Comparison of ENCODE assay signal across 25 mouse cellular contexts in genomic region chr4:138151226-138151625, GRCm38 (mm10).
DNase-seq lines count a peak whose midpoint lies in the region; ATAC-seq and TF ChIP-seq lines count a peak whose summit lies in the region.
"Had no signal": no experiment of that assay in that cellular context is flagged by ENCODE, and none has a peak within 500 bp of the region (broad histone marks: within the 10 kb centered on the region; RNA-seq: fewer than 3 reads in every experiment).

No protein-coding gene starts in this region.

- H3K27ac ChIP-seq in intestine, postnatal 0 days (ENCODE audit: low read depth, low read length), result 0 out of 2 replicates have a peak overlapping the region, but pooled peaks have one; percentile 7
- H3K27ac ChIP-seq in intestine, embryonic 15.5 days, result no peak overlapping the region
- H3K27ac ChIP-seq in kidney, embryonic 14.5 days (ENCODE audit: low read depth, low read length), result no peak overlapping the region
- no peak overlapping the region for H3K27ac ChIP-seq in kidney, embryonic 15.5 days
- H3K27ac ChIP-seq: embryonic facial prominence, embryonic 10.5 days; embryonic facial prominence, embryonic 12.5 days; forebrain, embryonic 13.5 days had no signal

- no peak overlapping the region for H3K9ac ChIP-seq in intestine, postnatal 0 days (ENCODE audit: low read depth, low read length)
- no peak overlapping the region for H3K9ac ChIP-seq in intestine, embryonic 15.5 days
- H3K9ac ChIP-seq in kidney, embryonic 14.5 days (ENCODE audit: low read depth, low read length), result no peak overlapping the region
- no peak overlapping the region for H3K9ac ChIP-seq in kidney, embryonic 15.5 days
- H3K9ac ChIP-seq: embryonic facial prominence, embryonic 12.5 days; forebrain, embryonic 13.5 days had no signal

- DNase-seq in kidney, adult 18-20 months, result peak; percentile 18
- DNase-seq in kidney, adult 9 months, result peak; percentile 57
- DNase-seq in kidney, postnatal 4 days, result no peak
- peak; percentile 27 to 64 for DNase-seq in kidney, postnatal 36 days
- DNase-seq: adrenal gland, adult 8-10 months; adrenal gland, postnatal 14 days; adrenal gland, postnatal 36 days; B cell, adult 2 months; cerebellum, adult 11-12 months; cerebellum, adult 2 months; cerebellum, adult 9-10 months; cerebellum, postnatal 10 days; cerebellum, postnatal 25 days had no signal

- H3K4me1 ChIP-seq in intestine, postnatal 0 days (replicated peaks; ENCODE audit: control insufficient read depth, insufficient read depth, low read length), result no peaks in the 10 kb centered on the region
- H3K4me1 ChIP-seq in intestine, embryonic 15.5 days (replicated peaks), result no peaks in the 10 kb centered on the region
- no peaks in the 10 kb centered on the region for H3K4me1 ChIP-seq in kidney, embryonic 14.5 days (ENCODE audit: control insufficient read depth, insufficient read depth, low read length)
- H3K4me1 ChIP-seq in kidney, embryonic 15.5 days, result no peaks in the 10 kb centered on the region
- H3K4me1 ChIP-seq: embryonic facial prominence, embryonic 10.5 days; embryonic facial prominence, embryonic 12.5 days; forebrain, embryonic 13.5 days had no signal

- no peak overlapping the region for H3K4me3 ChIP-seq in intestine, postnatal 0 days (ENCODE audit: low read depth, low read length)
- no peak overlapping the region for H3K4me3 ChIP-seq in intestine, embryonic 15.5 days (replicated peaks)
- no peak overlapping the region for H3K4me3 ChIP-seq in kidney, embryonic 14.5 days (ENCODE audit: low read length)
- no peak overlapping the region for H3K4me3 ChIP-seq in kidney, embryonic 15.5 days (replicated peaks)
- H3K4me3 ChIP-seq: embryonic facial prominence, embryonic 10.5 days; embryonic facial prominence, embryonic 12.5 days; forebrain, embryonic 13.5 days had no signal

- WGBS in intestine, postnatal 0 days, result 86% methylated on average over 9 of the region's 9 CpGs
- WGBS in intestine, embryonic 15.5 days, result 88% methylated on average over 9 of the region's 9 CpGs
- WGBS in kidney, embryonic 14.5 days, result 81% methylated on average over 9 of the region's 9 CpGs
- 76% methylated on average over 9 of the region's 9 CpGs for WGBS in kidney, embryonic 15.5 days

- no peak overlapping the region for H3K4me2 ChIP-seq in intestine, postnatal 0 days (replicated peaks; ENCODE audit: low read depth)
- no peak overlapping the region for H3K4me2 ChIP-seq in intestine, embryonic 15.5 days (replicated peaks)
- no peak overlapping the region for H3K4me2 ChIP-seq in kidney, embryonic 14.5 days (replicated peaks; ENCODE audit: low read depth, low read length)
- no peak overlapping the region for H3K4me2 ChIP-seq in kidney, embryonic 15.5 days
- H3K4me2 ChIP-seq: embryonic facial prominence, embryonic 12.5 days; forebrain, embryonic 13.5 days had no signal

- TF ChIP-seq CTCF in intestine, postnatal 0 days (IDR thresholded peaks at IDR 0.05; ENCODE audit: low read depth), result no peak

- no peaks in the 10 kb centered on the region for H3K9me3 ChIP-seq in intestine, postnatal 0 days (ENCODE audit: control insufficient read depth)
- no peaks in the 10 kb centered on the region for H3K9me3 ChIP-seq in intestine, embryonic 15.5 days
- H3K9me3 ChIP-seq in kidney, embryonic 14.5 days (ENCODE audit: control insufficient read depth, low read length), result no peaks in the 10 kb centered on the region
- H3K9me3 ChIP-seq in kidney, embryonic 15.5 days (replicated peaks), result no peaks in the 10 kb centered on the region
- H3K9me3 ChIP-seq: embryonic facial prominence, embryonic 10.5 days; embryonic facial prominence, embryonic 12.5 days; forebrain, embryonic 13.5 days; G1E had no signal

- peaks cover 32% of the 10 kb centered on the region for H3K36me3 ChIP-seq in intestine, postnatal 0 days (ENCODE audit: control insufficient read depth, insufficient read depth)
- H3K36me3 ChIP-seq in intestine, embryonic 15.5 days, result peaks cover 13% of the 10 kb centered on the region
- peaks cover 59% of the 10 kb centered on the region for H3K36me3 ChIP-seq in kidney, embryonic 14.5 days (ENCODE audit: control insufficient read depth, insufficient read depth, low read length)
- H3K36me3 ChIP-seq in kidney, embryonic 15.5 days, result peaks cover 67% of the 10 kb centered on the region

- no peaks in the 10 kb centered on the region for H3K27me3 ChIP-seq in intestine, postnatal 0 days (replicated peaks; ENCODE audit: control insufficient read depth, insufficient read depth, low read length)
- no peaks in the 10 kb centered on the region for H3K27me3 ChIP-seq in intestine, embryonic 15.5 days (replicated peaks)
- no peaks in the 10 kb centered on the region for H3K27me3 ChIP-seq in kidney, embryonic 14.5 days (ENCODE audit: control insufficient read depth, insufficient read depth, low read length)
- H3K27me3 ChIP-seq in kidney, embryonic 15.5 days, result no peaks in the 10 kb centered on the region
- H3K27me3 ChIP-seq: CH12.LX; embryonic facial prominence, embryonic 12.5 days; forebrain, embryonic 13.5 days; Patski had no signal

- ATAC-seq in intestine, postnatal 0 days, result no peak
- ATAC-seq in intestine, embryonic 15.5 days, result no peak
- no peak for ATAC-seq in kidney, embryonic 14.5 days (ENCODE audit: low FRiP score, low TSS enrichment)
- no peak for ATAC-seq in kidney, embryonic 15.5 days (replicated peaks; ENCODE audit: low FRiP score)
- ATAC-seq: activated CD4-positive, CD25-positive, alpha-beta regulatory T cell, adult 4 months; CD4-positive, CD25-positive, alpha-beta regulatory T cell, adult 4 months; forebrain, embryonic 13.5 days; Patski had no signal

Comparison
In these comparisons a context has a peak if more than half of its experiments do, and no peak if none do; other contexts are left out.
1. DNase-seq: peak in kidney, adult 18-20 months (single experiment), kidney, adult 9 months (single experiment) and kidney, postnatal 36 days (2 of 2); none in kidney, postnatal 4 days (0 of 2).